Comparison of ENCODE assay signal across 11 mouse cellular contexts in genomic region chr4:128645896-128646295, GRCm38 (mm10).
"Had no signal": no experiment of that assay in that cellular context is flagged by ENCODE, and none has a peak within 500 bp of the region (broad histone marks: within the 10 kb centered on the region; RNA-seq: fewer than 3 reads in every experiment).

No protein-coding gene starts in this region.

- H3K4me2 ChIP-seq: limb, embryonic 13.5 days; midbrain, embryonic 12.5 days; neural tube, embryonic 13.5 days had no signal

- H3K36me3 ChIP-seq: limb, embryonic 13.5 days; midbrain, embryonic 12.5 days; neural tube, embryonic 13.5 days had no signal

- ATAC-seq: midbrain, embryonic 16.5 days had no signal

- H3K27me3 ChIP-seq: limb, embryonic 13.5 days; midbrain, embryonic 12.5 days; neural tube, embryonic 13.5 days had no signal

- H3K9me3 ChIP-seq: limb, embryonic 13.5 days; midbrain, embryonic 12.5 days; neural tube, embryonic 13.5 days had no signal

- H3K4me3 ChIP-seq: layer of hippocampus, adult 2 months; limb, embryonic 13.5 days; midbrain, embryonic 12.5 days; neural tube, embryonic 13.5 days had no signal

- DNase-seq: kidney, adult 18-20 months; kidney, postnatal 4 days; lung, adult 18-20 months; retina, postnatal 1 day; thymus, postnatal 36 days had no signal

- H3K4me1 ChIP-seq: midbrain, embryonic 12.5 days had no signal

- H3K27ac ChIP-seq: layer of hippocampus, adult 2 months; limb, embryonic 13.5 days; liver, embryonic 14.5 days; midbrain, embryonic 12.5 days; neural tube, embryonic 13.5 days had no signal

- H3K9ac ChIP-seq: limb, embryonic 13.5 days; liver, embryonic 14.5 days; midbrain, embryonic 12.5 days; neural tube, embryonic 13.5 days had no signal
